Mouse (Mus musculus): ENCODE data around the gene Fam83g.
"Not testable (repeated sequence)": the region's sequence is repeated elsewhere in the genome, so short reads cannot be mapped to it uniquely, and the experiment has no call there.

Gene Fam83g

DNA sequence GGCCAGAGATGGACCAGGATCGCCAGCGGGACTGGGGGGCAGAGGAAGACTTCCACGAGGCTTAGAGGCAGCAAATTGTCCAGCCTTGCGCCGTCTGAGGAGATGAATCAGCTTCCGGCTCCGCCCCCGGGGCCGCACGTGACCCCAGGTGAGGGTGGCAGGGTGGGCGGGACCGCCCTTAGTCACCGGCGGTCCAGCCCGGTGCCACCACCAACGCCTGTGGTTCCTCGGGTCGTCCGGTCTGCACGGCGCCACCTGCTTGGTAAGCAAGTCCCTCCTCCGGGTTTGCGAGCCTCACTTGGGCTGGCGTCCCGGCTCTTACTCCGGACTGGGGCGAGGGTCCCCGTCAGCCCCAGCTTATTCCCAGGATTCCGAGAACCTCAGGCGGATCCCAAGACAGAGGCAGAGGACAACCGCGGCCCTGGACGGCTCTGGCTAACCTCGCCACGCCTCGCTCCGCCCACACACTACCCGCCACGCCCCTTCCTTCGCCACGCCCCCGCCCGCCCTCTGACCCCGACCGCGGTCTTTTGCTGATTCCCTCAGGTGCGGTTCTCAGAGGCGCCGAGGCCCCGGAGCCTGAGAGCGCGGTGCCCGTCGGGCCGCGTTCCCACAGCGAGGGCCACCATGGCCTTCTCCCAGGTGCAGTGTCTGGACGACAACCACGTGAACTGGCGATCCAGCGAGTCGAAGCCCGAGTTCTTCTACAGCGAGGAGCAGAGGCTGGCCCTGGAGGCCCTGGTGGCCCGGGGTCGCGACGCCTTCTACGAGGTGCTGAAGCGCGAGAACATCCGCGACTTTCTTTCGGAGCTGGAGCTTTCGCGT lies at the start of gene Fam83g:
Fam83g (plus strand) TSS at position 185 of the 825 bp plus-strand sequence.
- DNase-seq, result no peak

DNA sequence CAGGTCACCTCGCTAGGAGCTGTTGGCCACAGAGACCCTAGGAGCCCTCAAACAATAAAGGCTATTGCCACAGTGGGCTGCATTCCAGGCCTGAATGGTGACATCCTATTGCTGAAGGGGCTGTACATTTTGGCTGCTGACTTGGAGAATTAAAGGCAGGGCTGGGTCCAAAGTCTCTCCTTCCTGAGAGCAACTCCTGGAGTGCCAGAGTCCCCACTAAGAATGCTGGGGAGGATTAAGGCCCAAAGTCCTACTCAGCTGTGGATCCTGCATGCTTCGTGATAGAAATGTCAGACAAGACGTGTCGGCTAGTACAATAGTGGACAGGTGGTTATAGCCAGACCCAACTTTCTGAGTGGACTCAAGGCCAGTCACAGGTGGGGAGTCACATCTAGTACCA lies 47.6 kb upstream of the Fam83g start:
- not testable (repeated sequence) for DNase-seq

DNA sequence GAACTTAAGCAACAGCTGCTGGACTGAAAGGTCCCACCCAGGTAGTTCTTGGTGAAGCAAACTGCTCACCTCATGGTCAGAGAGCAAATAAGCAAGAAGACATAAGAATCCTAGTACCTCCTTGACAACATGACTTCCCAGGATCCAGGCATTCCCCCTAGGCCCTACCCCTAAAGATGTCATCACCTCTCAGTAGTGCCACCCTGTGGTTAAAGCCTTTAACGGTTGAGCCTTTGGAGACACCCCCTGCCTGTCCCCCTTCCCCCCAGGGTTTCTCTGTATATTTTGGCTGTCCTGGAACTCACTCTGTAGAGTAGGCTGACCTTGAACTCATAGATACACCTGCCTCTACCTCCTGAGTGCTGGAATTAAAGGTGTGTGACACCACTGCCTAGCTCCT lies 46.5 kb upstream of the Fam83g start:
- DNase-seq, result no peak

DNA sequence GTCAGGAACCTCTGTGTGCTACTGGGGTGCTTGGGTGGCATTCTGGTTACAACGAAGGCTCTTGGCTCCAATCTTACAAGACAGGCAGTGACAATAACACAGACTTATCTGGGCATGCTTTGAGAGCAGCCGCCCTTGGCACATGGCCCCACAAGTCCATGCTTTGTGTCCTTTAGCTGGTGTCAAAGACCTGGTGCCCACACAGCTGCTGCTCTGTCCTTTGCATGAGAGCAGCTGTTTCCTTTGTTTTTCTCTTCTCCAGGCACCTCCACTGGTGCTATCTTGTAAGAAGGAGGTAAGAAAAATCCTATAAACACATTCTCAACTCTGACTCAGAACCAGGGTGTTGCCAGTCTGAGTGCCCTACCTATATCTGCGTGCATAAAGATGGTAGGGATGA lies 46.0 kb upstream of the Fam83g start:
- no peak for DNase-seq

DNA sequence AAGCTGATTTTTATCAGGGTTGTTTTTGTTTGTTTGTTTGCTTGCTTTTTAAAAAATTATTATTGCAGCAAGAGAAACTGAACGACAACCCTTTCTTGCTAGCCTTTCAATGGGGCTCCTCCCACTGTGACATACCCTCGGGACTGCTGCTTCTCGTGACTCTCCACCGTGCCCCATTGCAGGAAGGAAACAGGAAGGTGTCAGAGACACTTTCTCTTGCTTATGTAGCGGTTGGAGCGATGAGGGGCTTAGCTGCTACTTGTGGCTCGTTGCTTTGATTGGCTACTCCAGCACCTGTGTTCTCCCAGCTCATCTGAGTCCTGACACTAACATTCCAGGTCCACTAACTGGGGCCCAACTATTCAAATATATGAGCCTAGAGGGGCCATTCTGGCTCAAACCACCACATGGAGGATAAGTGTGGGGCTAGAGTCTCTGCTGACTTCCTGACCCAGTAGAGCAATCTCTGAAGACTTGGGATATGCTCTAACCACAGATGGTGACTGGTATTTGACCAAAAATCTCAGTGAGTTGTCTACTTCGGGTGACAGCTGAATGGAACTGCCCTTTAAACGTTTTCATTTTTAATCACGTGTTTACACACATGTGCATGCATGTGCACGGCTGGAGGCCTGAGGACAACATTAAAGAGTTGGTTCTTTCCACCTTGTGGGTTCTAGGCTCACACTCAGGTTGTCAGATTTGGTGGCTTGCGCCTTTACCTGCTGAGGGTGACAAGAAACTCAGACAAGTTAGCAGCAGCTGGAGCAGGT lies 44.9 kb upstream of the Fam83g start:
- no peak for DNase-seq

DNA sequence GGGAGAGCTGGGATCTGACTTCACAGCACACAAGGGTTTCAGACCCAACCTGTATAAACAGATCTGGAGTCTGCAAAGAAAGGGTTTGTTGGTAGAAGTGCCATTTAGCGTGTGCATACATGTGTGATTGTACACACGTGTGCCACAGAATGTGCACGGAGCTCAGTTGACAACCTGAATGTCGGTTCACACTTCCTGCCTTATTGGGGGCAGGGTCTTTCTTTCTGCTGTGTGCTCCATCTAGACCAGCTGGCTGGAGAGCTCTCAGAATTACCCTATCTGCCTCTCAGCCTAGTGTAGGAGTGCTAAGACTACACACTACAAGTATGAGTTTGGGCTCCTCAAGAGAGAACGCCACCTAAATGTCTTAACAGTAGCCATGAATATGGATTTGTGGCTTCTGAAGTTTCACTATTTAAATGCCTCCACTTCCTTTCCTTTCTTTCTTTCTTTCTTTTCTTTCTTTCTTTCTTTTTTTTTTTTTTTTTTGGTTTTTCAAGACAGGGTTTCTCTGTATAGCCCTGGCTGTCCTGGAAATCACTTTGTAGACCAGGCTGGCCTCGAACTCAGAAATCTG lies 44.2 kb upstream of the Fam83g start:
- DNase-seq, result no peak

DNA sequence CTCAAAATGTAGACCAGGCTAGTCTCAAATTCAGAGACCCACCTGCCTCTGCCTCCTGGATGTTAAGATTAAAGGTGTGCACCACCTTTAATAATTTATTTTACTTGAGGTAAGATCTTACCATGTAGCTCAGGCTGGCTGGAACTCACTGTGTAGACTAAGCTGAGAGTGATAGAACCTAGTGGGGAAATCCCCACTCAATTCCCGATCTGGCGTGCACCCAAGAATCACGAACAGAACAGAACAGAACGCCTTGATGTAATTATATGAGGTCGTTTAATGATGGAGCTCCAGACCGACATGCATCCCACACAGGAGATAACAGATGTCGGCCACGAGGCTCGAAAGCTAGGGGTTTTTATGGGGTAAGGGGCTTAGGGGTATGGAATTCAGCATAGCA lies 43.3 kb upstream of the Fam83g start:
- not testable (repeated sequence) for DNase-seq

DNA sequence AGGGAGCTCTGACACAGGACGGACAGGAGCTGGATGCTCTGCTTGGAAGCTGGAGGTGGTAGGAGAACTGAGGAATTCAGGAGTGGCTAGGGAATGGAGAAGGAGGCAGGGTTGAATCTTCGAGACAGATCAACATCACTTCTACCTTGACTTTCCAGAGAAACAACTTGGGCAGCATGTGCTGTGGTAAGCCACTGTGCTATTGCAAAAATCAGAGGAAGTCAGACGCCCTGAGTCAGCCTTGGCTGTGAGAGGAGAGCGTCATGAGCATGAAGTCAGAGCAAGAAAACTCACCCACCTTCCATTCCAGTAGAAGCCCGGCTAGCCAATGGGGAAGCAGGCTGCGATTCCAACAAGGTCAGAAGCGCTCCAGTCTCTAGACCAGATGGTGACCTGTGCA lies 41.8 kb upstream of the Fam83g start:
- no peak for DNase-seq

DNA sequence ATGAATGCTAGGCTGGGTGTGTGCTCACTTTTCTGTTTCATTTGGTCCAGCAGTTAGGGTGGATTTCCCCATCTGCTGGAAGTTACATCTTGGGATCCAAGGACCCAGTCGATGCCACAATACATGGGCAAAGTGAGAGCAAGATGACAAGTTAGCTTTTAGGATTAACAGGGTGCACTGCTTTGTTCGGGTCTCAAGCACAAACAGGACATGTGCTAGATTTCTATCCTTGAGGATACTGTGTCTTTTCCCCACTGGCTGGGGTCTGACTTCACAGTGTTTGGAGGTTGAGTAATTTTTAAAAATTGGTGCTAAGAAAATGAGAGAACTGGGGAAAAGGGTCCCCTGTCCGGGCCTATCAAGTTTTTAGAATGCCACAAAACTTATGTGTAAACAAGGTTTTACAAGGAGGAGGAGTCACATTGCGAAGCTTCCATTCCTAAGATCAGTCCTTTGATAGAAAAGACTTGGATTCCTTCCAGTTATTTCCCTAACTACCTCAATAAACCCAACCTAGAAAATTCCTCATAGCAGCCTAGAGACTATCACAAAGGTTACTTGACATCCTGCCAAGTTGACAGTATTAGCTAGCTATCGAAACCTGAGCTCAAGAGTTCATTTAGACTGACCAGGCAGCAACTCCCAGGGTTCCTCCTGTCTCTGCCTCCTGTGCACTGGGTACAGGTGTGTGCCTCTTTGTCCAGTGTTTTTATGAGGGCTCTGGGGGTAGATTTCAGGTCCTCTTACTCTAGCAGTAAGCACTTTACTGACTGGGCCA lies 40.5 kb upstream of the Fam83g start:
- no peak for DNase-seq

DNA sequence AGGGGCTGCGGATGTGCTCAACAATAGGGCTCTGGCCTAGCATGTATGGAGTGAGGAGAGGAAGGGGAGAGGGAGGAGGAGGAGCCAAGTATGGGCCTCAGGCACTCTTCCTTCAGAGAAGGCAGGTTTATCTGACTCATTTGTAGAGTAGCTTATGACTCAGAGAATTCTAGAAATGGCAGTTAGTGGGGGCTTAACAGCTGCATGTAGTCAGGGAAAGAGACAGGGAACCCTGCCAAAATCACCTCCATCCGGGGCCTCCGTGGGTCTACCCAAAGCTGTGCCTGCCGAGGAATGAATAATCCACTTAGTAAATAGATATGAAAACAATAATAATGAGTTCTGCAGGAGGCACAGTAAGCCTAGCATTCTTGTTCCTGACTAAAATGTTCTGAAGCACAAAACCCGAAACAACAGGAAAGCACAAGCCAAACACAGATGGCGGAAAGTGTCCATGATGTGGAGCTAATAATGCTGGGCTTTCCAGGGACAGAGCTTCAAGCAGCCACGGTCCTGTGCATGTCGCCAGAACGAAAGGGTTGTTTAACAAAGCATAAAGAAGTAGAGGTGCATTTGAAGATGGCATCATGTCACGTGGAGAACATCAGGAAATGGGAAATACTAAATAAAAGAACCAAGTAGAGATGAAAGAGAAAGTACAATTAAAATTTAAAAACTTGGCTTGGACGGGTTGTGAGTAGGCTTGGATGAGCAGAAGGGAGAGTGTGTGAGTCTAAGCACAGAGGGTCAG lies 39.1 kb upstream of the Fam83g start:
- DNase-seq, result peak; percentile 38 to 41

DNA sequence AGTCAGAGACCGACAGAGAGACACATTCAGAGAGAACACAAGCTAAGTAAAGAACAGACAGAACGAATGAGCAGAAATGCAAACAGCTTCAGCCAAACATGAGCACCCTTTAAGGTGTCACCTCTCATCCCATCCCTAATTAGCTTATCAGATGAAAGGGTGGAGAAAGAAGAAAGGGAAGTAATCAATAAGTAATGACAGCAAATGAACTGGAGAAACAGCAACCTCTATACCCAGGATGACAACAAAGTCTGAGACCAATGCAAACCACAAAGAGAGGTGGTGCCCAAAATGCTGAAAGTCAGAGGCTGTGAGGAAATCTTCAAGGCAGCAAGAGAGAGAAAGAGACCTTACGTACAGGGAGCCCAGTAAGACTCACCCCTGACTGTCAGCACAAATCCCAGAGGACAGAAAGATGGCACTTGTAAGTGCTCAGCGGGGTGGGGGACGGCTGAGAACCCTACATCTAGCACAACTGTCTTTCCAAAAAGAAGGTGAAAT lies 38.5 kb upstream of the Fam83g start:
- DNase-seq, result no peak

DNA sequence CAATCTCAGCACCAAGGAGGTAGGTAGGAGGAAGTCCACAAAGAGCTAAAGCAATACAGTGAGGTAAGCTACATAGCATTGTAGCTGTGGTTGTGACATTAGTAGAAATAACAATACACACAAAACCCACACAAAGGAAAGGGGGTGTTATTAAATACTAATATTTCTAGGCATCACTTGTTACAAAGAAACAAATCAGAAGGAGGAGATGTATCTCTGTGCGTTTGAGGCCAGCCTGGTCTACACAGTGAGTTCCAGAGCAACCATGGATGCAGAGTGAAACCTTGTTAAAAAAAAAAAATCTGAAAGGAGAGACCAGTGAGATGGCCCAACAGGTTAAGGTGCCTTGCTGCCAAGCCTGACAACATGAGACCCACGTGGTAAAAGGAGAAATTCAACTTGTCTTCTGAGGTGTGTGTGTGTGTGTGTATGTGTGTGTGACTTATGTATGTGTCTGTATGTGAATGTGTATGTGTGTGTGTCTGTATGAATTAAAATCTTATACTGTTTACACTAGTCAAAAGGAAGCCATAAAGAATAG lies 37.3 kb upstream of the Fam83g start:
- no peak for DNase-seq

DNA sequence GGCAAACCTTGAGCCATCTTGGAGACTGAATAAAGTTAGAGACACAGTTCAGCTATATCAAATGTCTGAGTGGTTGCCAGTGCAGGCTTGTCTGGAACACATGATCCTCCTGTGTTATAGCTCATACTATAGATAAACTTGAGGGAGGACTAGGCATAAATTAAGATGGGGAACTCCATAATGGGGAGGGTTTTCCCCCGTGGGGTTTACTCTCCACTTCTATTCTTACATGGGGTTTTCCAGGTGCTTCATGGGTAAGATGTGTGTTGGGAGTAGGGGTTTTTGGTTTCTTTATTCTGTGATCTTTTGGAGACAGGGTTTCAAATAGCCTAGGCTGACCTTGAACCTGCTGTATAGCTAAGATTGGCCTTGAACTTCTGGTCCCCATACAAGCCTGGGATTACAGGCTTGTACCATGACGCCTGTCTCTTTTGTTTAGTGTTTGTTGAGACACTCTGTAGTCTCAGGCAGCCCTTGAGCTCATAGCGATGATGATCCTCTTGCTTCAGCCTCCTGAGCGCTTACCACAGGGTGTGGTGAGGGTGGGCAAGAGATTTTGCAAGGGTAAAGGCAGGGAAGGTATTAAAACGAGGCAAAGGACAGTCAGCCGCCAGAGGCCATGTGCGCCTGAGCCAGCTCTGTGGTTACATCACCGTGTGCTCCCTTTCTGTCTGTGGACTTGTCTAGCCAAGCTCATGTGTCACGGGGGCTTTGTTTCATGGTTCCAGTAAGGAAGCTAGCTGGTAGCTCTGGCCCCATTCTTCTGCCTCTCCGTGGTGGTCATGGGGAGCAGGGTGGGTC lies 36.6 kb upstream of the Fam83g start:
- no peak for DNase-seq

DNA sequence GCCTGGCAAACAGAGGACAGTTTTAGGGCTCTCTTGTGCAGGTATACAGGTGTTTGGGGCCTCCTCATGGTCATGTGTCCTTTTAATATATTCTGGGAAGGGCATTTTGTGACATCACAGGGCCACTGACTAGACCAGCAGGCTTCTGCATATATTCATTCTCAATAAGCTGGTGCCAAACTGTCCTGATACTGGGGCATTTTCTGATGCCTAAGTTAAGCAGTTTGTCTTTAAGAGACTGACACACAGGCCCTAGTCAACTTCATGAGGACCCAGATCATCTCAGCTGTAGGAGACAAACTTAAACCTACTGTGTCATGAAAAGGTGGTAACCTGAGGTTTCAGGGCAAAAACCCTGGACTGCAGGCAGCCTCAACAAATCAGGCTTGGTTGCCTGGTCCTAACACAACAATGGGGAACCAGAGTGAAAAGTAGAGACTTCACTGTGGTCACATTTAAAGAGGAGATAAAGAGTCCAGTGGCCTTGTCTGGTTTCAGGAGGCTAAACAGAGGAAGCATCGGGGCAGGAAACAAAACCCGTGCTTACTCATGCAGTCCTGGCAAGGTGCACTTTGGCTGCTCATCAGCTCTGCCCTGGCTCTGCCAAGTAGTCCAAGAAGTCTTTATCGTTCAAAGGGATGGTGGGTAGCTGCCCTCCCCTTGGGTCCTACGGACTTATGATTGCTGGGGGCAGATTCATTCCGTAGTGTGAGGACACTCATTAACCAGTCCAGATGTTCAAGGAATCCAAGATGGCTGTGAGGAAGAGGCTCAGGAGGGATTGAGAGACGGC lies 35.7 kb upstream of the Fam83g start:
- peak; percentile 64 to 65 for DNase-seq

DNA sequence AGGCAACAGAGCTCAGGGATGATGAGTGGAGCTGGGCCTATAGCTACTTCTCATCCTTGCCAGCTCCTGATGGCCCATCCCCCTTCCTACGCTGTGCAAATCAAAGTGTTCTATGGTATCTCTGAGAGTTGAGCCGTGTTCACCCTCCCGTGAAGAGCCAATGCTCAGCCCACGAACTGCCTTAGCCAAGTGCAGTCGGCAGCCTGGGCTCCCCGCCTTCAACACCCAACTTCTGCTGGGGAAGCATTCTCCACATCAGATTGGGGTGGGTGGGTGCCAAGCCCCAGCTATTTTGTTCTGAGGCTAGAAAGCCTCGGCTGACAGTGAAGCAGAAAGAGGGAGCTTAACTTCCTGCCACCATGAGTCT lies 35.2 kb upstream of the Fam83g start:
- no peak for DNase-seq

DNA sequence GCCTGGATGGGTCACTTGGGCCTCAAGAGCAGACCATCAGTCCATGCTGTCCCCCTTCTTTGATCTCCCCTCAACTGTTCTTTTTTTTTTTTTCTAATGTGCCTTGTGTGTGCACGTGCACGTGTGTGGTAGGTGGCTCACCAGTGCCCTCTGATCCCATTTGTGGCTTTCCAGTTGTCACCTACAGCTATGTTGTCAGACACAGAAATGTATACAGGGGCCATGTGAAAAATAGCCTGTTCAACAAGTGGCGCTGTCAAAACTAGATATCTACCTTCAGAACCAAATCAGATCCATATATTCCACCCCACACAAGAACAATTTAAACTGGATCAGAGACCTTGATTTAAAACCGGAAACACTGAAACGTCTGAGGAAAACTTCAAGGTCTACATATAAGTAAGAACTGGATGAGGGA lies 34.7 kb upstream of the Fam83g start:
- DNase-seq, result no peak

DNA sequence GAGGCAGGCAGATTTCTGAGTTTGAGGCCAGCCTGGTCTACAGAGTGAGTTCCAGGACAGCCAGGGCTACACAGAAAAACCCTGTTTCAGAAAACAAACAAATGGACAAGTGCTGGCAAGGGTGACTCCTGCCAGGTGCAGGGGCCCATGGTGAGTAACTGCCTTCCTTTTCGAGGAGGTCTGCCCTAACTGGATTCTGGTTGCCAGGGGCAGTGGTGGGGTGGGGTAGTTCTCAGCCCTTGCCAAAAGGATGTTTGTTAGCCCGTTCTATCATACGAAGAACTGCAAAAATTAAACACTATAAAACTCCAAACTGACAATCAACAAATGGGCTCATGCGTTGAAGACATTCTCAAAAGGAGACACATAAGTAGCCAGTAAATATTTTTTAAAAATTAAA lies 34.3 kb upstream of the Fam83g start:
- no peak for DNase-seq

DNA sequence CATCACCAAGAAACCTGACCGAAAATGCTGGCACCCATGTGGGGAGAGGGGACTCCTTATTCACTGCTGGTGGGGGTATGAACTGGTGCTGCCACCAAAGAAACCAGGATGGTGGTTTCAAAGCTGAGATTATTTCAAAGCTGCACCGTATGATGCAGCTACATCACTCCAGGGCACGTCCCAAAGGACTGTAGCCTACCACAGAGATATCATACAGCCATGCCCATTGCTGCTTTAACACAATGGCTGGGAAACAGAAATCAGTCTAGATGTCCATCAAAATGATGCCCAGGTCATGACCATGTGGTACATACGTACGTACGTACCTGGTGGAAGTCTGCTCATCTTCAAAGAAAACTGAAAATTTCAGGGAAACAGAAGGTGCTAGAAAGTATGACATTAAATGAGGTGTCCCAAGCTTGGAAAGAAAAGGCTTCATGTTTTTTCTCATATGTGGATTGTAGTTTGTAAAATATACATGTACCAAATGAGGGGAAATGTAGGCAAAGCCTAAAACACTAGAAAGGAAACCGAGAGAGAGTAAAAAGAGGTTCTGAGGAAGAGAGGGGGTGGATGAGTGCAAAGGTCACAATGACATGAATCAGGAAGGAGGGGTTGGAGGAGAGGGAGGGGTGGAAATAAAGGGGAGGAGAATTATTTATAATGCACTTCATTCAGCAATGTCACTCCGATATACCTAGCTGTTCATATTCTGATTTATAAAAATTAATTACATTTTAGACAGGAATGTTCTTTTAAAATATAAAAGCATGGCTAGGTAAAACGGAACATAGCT lies 33.2 kb upstream of the Fam83g start:
- no peak for DNase-seq

DNA sequence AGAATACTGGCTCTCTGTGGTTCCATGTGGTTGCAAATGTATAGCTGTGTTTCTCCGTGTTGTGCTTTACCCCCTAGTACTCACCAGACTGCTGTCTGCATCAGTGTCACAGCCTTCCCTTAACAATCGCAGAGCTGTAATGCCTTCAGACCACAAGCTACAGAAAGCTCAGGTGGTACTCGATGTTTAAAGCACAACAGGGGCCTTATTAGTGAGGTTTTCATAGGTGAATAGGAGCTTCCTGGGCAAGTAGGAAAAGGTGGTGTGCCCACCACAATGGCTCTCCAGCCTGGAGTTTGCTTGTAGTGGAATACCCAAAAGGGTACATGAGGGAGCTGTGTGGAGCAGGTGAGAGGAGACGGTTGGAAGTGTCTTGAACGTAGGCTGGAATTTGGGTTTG lies 31.7 kb upstream of the Fam83g start:
- DNase-seq, result no peak
